Mouse (Mus musculus): ENCODE measurements at regions not wholly inside any gene's neighbourhood (a gene's known extent, or its start where the extent isn't known, plus 50 kb on each side); places are given as distances from the start of the nearest gene placed in this dataset.
A peak's percentile ranks its signal among the peaks of the same experiment; 100 is the strongest.

- Histone ChIP-seq H3K4me3 (replicated peaks; ENCODE audit: low read length) (no peak overlapping the region), H3K27me3 (ENCODE audit: control insufficient read depth, insufficient read depth, low read length) (no peaks in the 10 kb centered on the region), H3K9me3 (ENCODE audit: control insufficient read depth, low read length) (no peaks in the 10 kb centered on the region), H3K36me3 (ENCODE audit: control insufficient read depth, insufficient read depth, low read length) (no peaks in the 10 kb centered on the region), H3K4me1 (ENCODE audit: control insufficient read depth, insufficient read depth, low read length) (peaks cover 2% of the 10 kb centered on the region; the same call in 1 of the 2 replicates), H3K9ac (ENCODE audit: low read depth, low read length, severe bottlenecking) (no peak overlapping the region), H3K4me2 (replicated peaks; ENCODE audit: low read depth, low read length, severe bottlenecking) (no peak overlapping the region), H3K27ac (replicated peaks; ENCODE audit: low read depth, low read length) (no peak overlapping the region)
- no peak for TF ChIP-seq POLR2A (IDR thresholded peaks at IDR 0.05; ENCODE audit: borderline replicate concordance, extremely low read depth, insufficient read depth, insufficient read length)
- 85% methylated on average over 4 of the region's 4 CpGs for WGBS
- DNase-seq (ENCODE audit: low spot score) (no peak), ATAC-seq (ENCODE audit: low FRiP score, low read depth) (no peak)
These were observed 101.8 kb upstream of the 1700016C15Rik start for GRCm38 (mm10) chr1:177627814-177628213.

GRCm38 (mm10) chr1:177633966-177634602 is 95.5 kb upstream of the 1700016C15Rik start:
- Histone ChIP-seq H3K4me1 (ENCODE audit: control insufficient read depth, insufficient read depth, low read length) (no peaks in the 10 kb centered on the region), H3K9me3 (ENCODE audit: control insufficient read depth, low read length) (no peaks in the 10 kb centered on the region), H3K4me2 (replicated peaks; ENCODE audit: low read depth, low read length, severe bottlenecking) (no peak overlapping the region), H3K36me3 (ENCODE audit: control insufficient read depth, insufficient read depth, low read length) (no peaks in the 10 kb centered on the region), H3K27ac (replicated peaks; ENCODE audit: low read depth, low read length) (no peak overlapping the region), H3K4me3 (replicated peaks; ENCODE audit: low read length) (no peak overlapping the region), H3K27me3 (ENCODE audit: control insufficient read depth, insufficient read depth, low read length) (no peaks in the 10 kb centered on the region), H3K9ac (ENCODE audit: low read depth, low read length, severe bottlenecking) (no peak overlapping the region)
- no peak for DNase-seq (ENCODE audit: low spot score)
- TF ChIP-seq POLR2A (IDR thresholded peaks at IDR 0.05; ENCODE audit: borderline replicate concordance, extremely low read depth, insufficient read depth, insufficient read length): no peak
- no peak for ATAC-seq (ENCODE audit: low FRiP score, low read depth)
- 86% methylated on average over 9 of the region's 9 CpGs for WGBS

- no peaks in the 10 kb centered on the region for H3K36me3 ChIP-seq (ENCODE audit: control insufficient read depth, insufficient read depth, low read length)
- no peak overlapping the region for H3K4me3 ChIP-seq (replicated peaks; ENCODE audit: low read length)
- no peak overlapping the region for H3K27ac ChIP-seq (replicated peaks; ENCODE audit: low read depth, low read length)
- no peaks in the 10 kb centered on the region for H3K27me3 ChIP-seq (ENCODE audit: control insufficient read depth, insufficient read depth, low read length)
- no peaks in the 10 kb centered on the region for H3K9me3 ChIP-seq (ENCODE audit: control insufficient read depth, low read length)
- H3K4me2 ChIP-seq (replicated peaks; ENCODE audit: low read depth, low read length, severe bottlenecking): no peak overlapping the region
- no peak for TF ChIP-seq POLR2A (IDR thresholded peaks at IDR 0.05; ENCODE audit: borderline replicate concordance, extremely low read depth, insufficient read depth, insufficient read length)
- no peak overlapping the region for H3K9ac ChIP-seq (ENCODE audit: low read depth, low read length, severe bottlenecking)
- ATAC-seq (ENCODE audit: low FRiP score, low read depth) (no peak), DNase-seq (ENCODE audit: low spot score) (no peak)
- H3K4me1 ChIP-seq (ENCODE audit: control insufficient read depth, insufficient read depth, low read length): peaks cover 9% of the 10 kb centered on the region
- 72% methylated on average over 9 of the region's 9 CpGs for WGBS
These were observed 92.6 kb upstream of the 1700016C15Rik start for GRCm38 (mm10) chr1:177637061-177637460.

GRCm38 (mm10) chr1:177638381-177638780 is 91.2 kb upstream of the 1700016C15Rik start:
- H3K9me3 ChIP-seq (ENCODE audit: control insufficient read depth, low read length): no peaks in the 10 kb centered on the region
- no peak overlapping the region for H3K4me3 ChIP-seq (replicated peaks; ENCODE audit: low read length)
- H3K4me1 ChIP-seq (ENCODE audit: control insufficient read depth, insufficient read depth, low read length): peaks cover 9% of the 10 kb centered on the region
- no peaks in the 10 kb centered on the region for H3K27me3 ChIP-seq (ENCODE audit: control insufficient read depth, insufficient read depth, low read length)
- H3K9ac ChIP-seq (ENCODE audit: low read depth, low read length, severe bottlenecking): no peak overlapping the region
- no peak for TF ChIP-seq POLR2A (IDR thresholded peaks at IDR 0.05; ENCODE audit: borderline replicate concordance, extremely low read depth, insufficient read depth, insufficient read length)
- DNase-seq (ENCODE audit: low spot score) (no peak), ATAC-seq (ENCODE audit: low FRiP score, low read depth) (no peak)
- 82% methylated on average over 10 of the region's 10 CpGs for WGBS
- no peak overlapping the region for H3K27ac ChIP-seq (replicated peaks; ENCODE audit: low read depth, low read length)
- H3K36me3 ChIP-seq (ENCODE audit: control insufficient read depth, insufficient read depth, low read length): no peaks in the 10 kb centered on the region
- no peak overlapping the region for H3K4me2 ChIP-seq (replicated peaks; ENCODE audit: low read depth, low read length, severe bottlenecking)

- peak; percentile 82 for DNase-seq (ENCODE audit: low spot score)
- H3K4me2 ChIP-seq (replicated peaks; ENCODE audit: low read depth, low read length, severe bottlenecking): peak overlapping the region; percentile 35
These were observed 89.4 kb upstream of the 1700016C15Rik start for GRCm38 (mm10) chr1:177639931-177640846.

More at GRCm38 (mm10) chr1:177639931-177640846, 89.4 kb upstream of the 1700016C15Rik start:
- Histone ChIP-seq H3K4me1 (ENCODE audit: control insufficient read depth, insufficient read depth, low read length) (peaks cover 9% of the 10 kb centered on the region), H3K27ac (replicated peaks; ENCODE audit: low read depth, low read length) (no peak overlapping the region; the same call in 1 of the 2 replicates), H3K4me3 (replicated peaks; ENCODE audit: low read length) (peak overlapping the region; percentile 14), H3K36me3 (ENCODE audit: control insufficient read depth, insufficient read depth, low read length) (no peaks in the 10 kb centered on the region), H3K9me3 (ENCODE audit: control insufficient read depth, low read length) (no peaks in the 10 kb centered on the region), H3K9ac (ENCODE audit: low read depth, low read length, severe bottlenecking) (no peak overlapping the region), H3K27me3 (ENCODE audit: control insufficient read depth, insufficient read depth, low read length) (no peaks in the 10 kb centered on the region)
- ATAC-seq (ENCODE audit: low FRiP score, low read depth): peak; percentile 89
- 19% methylated on average over 20 of the region's 20 CpGs for WGBS
- TF ChIP-seq POLR2A (IDR thresholded peaks at IDR 0.05; ENCODE audit: borderline replicate concordance, extremely low read depth, insufficient read depth, insufficient read length): no peak
